Mouse (Mus musculus): ENCODE data around the gene Ttc30b.

DNA sequence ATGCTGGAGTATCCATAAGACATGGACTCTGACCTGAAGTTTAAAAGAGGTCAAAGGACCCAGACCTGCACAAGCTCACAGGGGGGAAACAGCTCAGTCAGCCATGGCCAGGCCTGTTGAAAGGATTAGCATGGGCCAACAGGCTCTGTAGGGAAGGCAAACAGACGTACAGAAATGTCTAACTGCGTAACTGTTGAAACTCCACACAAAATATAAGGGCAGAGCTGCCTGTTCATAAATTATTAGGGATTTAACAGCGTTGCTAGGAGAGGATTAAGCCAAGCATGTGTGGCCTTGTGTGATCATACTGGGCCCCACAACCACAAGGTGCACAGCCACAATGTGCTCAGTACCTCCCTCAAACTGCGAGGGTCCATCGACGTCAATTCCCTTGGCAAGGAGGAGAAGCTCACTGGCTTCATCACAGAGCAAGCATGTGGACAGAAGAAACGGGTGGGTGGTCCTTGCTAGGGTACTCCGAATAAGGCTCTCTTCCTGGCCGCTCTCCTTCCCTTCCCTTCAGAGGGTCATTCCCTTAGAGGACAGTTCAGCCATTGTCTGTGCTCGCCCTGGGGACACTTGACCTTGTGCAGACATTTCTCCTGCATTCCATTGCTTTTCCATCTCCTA is 24.9 kb upstream of the Ttc30b start:
- TF ChIP-seq CTCF (IDR thresholded peaks at IDR 0.05; ENCODE audit: extremely low read depth, insufficient read depth, low read length) (no peak), POLR2A (IDR thresholded peaks at IDR 0.05; ENCODE audit: extremely low read depth, insufficient read depth, low read length) (no peak)

Data from cortical plate, adult 2 months (tissue).